Mouse (Mus musculus) ES-Bruce4 (cell line): ENCODE measurements at regions not wholly inside any gene's neighbourhood (a gene's known extent, or its start where the extent isn't known, plus 50 kb on each side); places are given as distances from the start of the nearest gene placed in this dataset.

Experiments
- H3K27ac ChIP-seq: 2 replicates; pipeline ENCODE4 v1.5.1; 2012; ENCODE audit warnings: low read length, inconsistent platforms; ENCODE audit not compliant: insufficient read depth
- H3K27me3 ChIP-seq: 2 replicates; pipeline ENCODE4 v1.6.1; 2012; ENCODE audit warnings: mild to moderate bottlenecking, low read length, inconsistent platforms; ENCODE audit not compliant: control insufficient read depth, poor library complexity, insufficient read depth, severe bottlenecking
- H3K36me3 ChIP-seq: 2 replicates; pipeline ENCODE4 v1.6.1; 2012; ENCODE audit warnings: inconsistent platforms, mild to moderate bottlenecking, low read length, moderate library complexity; ENCODE audit not compliant: control insufficient read depth, poor library complexity, insufficient read depth, severe bottlenecking
- H3K4me1 ChIP-seq: one replicate; pipeline ENCODE4 v1.8.1; 2011; ENCODE audit warnings: low read length; ENCODE audit not compliant: control insufficient read depth, insufficient read depth
- H3K4me3 ChIP-seq: 2 replicates; pipeline ENCODE4 v1.5.1; 2011; ENCODE audit warnings: low read depth, mild to moderate bottlenecking, low read length
- H3K9ac ChIP-seq: 2 replicates; pipeline ENCODE4 v1.6.1; 2012; ENCODE audit warnings: low read depth, mild to moderate bottlenecking, inconsistent platforms; ENCODE audit not compliant: poor library complexity, severe bottlenecking
- H3K9me3 ChIP-seq: replicated peaks from 2 replicates; pipeline ENCODE4 v1.6.1; 2012; ENCODE audit warnings: mild to moderate bottlenecking, low read length, inconsistent platforms; ENCODE audit not compliant: control insufficient read depth, poor library complexity, insufficient read depth, severe bottlenecking
- CTCF ChIP-seq: IDR thresholded peaks from one replicate; pipeline ENCODE4 v1.8.1; 2011; ENCODE audit warnings: low read depth, low read length
- EP300 ChIP-seq: IDR thresholded peaks from 2 replicates; pipeline ENCODE4 v1.6.1; 2011; ENCODE audit warnings: low read depth, low read length; ENCODE audit not compliant: insufficient read depth
- POLR2A ChIP-seq: IDR thresholded peaks from one replicate; pipeline ENCODE4 v1.8.1; 2011; ENCODE audit warnings: low read length; ENCODE audit not compliant: insufficient read depth

DNA sequence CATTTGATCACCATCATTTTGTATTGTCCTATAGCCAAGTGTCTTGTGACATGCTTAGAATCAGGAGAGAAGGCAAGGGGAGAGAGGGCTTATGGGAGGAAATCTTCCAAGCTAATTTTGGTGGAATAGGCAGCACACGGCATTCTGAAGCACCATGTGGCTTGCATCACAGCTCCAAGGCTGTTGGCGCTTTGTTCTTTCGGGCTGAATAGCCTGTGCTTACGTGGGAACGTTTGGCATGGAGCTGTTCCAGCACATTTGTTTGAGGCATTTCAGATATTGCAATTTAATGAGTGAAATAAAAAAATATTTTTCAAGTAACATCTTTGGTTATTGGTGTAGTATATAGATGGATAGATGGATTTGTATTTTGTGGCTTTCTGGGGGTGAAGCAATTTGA, 598.5 kb upstream of the Nrp1 start:
- Histone ChIP-seq H3K4me1 (no peaks in the 10 kb centered on the region), H3K9ac (no peak overlapping the region), H3K36me3 (no peaks in the 10 kb centered on the region), H3K4me3 (no peak overlapping the region), H3K9me3 (no peaks in the 10 kb centered on the region), H3K27me3 (no peaks in the 10 kb centered on the region), H3K27ac (no peak overlapping the region)
- no peak for TF ChIP-seq EP300
- TF ChIP-seq POLR2A: no peak
- TF ChIP-seq CTCF: no peak

DNA sequence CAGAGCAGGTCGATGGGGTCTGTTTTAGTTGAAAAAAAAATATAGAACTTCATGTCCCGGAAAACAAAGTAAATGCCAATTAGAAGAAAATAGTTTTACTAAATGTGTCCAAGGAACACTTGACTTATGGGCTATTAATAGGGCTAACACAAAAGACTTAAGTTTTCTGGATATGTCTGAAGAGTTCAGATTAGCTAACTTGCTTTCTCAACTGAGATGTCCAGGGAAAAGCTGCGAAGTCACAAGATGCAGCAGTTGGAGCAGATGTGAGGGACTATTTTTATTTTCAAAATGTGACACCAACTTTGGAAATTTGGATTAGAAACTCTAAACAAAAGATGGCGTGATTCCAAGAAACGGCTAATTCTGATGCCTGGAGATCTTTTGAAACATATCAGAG, 593.2 kb upstream of the Nrp1 start:
- TF ChIP-seq POLR2A (no peak), EP300 (no peak), CTCF (no peak)

DNA sequence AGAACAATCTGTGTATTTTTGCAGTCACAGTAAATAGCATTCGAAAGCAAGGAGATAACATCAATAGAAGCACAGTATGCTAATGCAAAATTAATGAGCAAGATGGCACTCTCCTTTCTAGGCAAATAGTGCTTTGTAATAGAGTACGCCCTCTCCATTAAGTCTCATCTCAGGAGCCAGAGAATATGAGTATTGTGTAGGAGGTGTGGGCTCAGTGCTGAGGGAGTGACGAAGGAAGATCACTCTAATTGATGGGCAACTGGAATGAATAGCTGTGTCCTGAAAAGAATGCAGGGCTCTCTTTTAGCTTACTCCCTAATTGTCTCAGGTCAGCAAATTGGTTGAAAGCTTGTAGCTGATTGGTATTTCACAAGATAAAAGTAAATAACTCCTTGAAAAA, 590.1 kb upstream of the Nrp1 start:
- H3K4me1 ChIP-seq: no peaks in the 10 kb centered on the region
- no peak overlapping the region for H3K4me3 ChIP-seq
- no peak overlapping the region for H3K9ac ChIP-seq
- H3K27me3 ChIP-seq: no peaks in the 10 kb centered on the region; the same call in 1 of the 2 replicates
- no peaks in the 10 kb centered on the region for H3K9me3 ChIP-seq
- TF ChIP-seq CTCF (no peak), EP300 (no peak), POLR2A (no peak)
- H3K36me3 ChIP-seq: no peaks in the 10 kb centered on the region
- H3K27ac ChIP-seq: no peak overlapping the region

More for the DNA sequence above, 593.2 kb upstream of the Nrp1 start:
- H3K9ac ChIP-seq: no peak overlapping the region
- no peaks in the 10 kb centered on the region for H3K4me1 ChIP-seq
- no peak overlapping the region for H3K4me3 ChIP-seq
- H3K36me3 ChIP-seq: no peaks in the 10 kb centered on the region
- no peaks in the 10 kb centered on the region for H3K9me3 ChIP-seq
- H3K27ac ChIP-seq: no peak overlapping the region
- H3K27me3 ChIP-seq: no peaks in the 10 kb centered on the region; the same call in 1 of the 2 replicates

DNA sequence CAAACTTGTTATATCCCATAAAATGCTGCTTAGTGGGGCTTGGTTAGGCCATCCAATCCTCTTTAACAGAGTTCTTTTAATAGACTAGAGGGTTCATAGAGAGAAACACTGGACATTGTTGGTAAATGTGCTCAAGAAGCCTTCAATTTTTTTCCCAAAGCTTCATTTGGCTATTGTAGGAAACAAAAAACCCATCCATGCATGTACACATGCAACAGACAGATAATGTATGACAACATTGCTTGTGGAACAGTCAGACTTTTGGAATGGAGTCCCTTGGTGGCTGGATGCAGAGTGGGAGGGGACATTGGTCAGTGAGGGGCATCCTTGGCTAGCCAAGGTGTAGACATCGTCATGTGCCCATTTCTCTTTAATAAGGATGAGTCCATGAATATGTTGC, 588.8 kb upstream of the Nrp1 start:
- no peak overlapping the region for H3K4me3 ChIP-seq
- no peak for TF ChIP-seq POLR2A
- TF ChIP-seq EP300: no peak
- TF ChIP-seq CTCF: no peak

DNA sequence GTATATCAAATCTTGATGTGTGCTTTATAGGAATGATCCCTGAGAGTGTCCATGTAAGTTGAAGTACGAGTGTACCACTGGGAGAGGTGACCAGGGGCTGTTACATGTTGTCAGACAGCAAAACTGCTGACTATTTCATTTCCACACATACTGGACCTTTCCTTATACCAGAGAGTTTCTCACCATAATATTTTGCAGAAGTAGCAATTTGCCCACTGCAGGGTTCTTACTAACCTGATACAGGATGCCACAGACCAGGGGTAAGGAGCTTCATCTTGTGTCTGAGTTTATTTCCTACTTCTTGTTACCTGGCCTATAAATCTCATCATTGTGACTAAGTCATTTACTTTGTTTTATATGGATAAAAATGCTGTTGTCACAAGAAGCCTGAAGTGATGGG, 586.6 kb upstream of the Nrp1 start:
- no peak overlapping the region for H3K4me3 ChIP-seq
- no peaks in the 10 kb centered on the region for H3K36me3 ChIP-seq
- no peak for TF ChIP-seq EP300
- no peak for TF ChIP-seq POLR2A
- no peak for TF ChIP-seq CTCF
- H3K4me1 ChIP-seq: no peaks in the 10 kb centered on the region
- no peaks in the 10 kb centered on the region for H3K27me3 ChIP-seq
- H3K9ac ChIP-seq: no peak overlapping the region
- H3K9me3 ChIP-seq: no peaks in the 10 kb centered on the region
- no peak overlapping the region for H3K27ac ChIP-seq

More for the DNA sequence above, 588.8 kb upstream of the Nrp1 start:
- Histone ChIP-seq H3K27me3 (no peaks in the 10 kb centered on the region; the same call in 1 of the 2 replicates), H3K9ac (no peak overlapping the region), H3K9me3 (no peaks in the 10 kb centered on the region), H3K27ac (no peak overlapping the region), H3K36me3 (no peaks in the 10 kb centered on the region), H3K4me1 (no peaks in the 10 kb centered on the region)

DNA sequence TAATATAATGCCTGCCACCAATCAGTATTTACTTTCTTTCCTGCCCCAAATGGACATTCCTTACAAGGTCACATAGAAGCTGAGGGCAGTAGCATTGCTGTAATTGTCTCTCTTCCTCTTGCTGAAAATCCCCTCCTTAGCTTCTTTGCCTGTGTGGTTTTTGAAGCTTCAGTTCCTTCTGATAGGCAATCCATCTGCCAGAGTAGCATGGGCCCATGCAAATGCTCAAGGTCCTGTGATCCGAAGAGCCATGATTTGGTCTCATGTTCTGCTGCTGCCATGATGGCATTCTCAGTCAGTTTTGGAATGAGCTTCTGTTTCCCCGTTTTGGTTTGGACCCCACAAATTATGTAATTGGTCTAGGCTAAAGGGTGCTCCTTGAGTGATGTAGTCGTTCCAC, 586.0 kb upstream of the Nrp1 start:
- no peak overlapping the region for H3K27ac ChIP-seq
- H3K9ac ChIP-seq: no peak overlapping the region
- no peak for TF ChIP-seq EP300
- no peaks in the 10 kb centered on the region for H3K27me3 ChIP-seq
- H3K4me3 ChIP-seq: no peak overlapping the region
- H3K9me3 ChIP-seq: no peaks in the 10 kb centered on the region
- no peaks in the 10 kb centered on the region for H3K36me3 ChIP-seq
- H3K4me1 ChIP-seq: no peaks in the 10 kb centered on the region

DNA sequence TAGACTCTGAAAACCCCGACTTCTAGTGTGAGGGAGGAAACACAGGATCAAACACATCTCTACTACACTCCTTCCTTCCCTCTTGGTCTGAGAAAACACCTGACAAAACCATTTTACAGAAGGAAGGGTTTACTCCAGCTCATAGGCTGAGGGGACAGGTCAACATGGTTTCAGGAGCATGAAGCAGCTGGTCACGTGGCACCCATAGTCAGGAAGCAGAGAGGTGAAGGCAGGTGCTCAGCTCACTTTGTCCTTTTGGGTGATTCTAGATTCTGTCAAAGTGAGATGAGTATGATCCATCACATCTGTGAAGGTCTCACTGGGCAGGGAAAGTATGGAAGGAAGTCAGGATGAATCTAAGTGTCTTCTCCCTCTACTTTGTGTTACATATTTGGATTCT, 585.5 kb upstream of the Nrp1 start:
- no peak overlapping the region for H3K9ac ChIP-seq
- H3K9me3 ChIP-seq: no peaks in the 10 kb centered on the region
- no peaks in the 10 kb centered on the region for H3K36me3 ChIP-seq
- H3K4me1 ChIP-seq: no peaks in the 10 kb centered on the region
- H3K27me3 ChIP-seq: no peaks in the 10 kb centered on the region
- TF ChIP-seq POLR2A (no peak), EP300 (no peak), CTCF (no peak)
- no peak overlapping the region for H3K27ac ChIP-seq
- H3K4me3 ChIP-seq: no peak overlapping the region
